Mouse (Mus musculus) ES-E14 (cell line): ENCODE results near the gene Wnt9a.

Source experiments
- HCFC1 ChIP-seq: IDR thresholded peaks from 2 replicates; pipeline ENCODE4 v1.6.1; 2012; ENCODE audit warnings: low read length, inconsistent platforms, borderline replicate concordance; ENCODE audit not compliant: insufficient read depth
- MAFK ChIP-seq: IDR thresholded peaks from 2 replicates; pipeline ENCODE4 v1.6.1; 2014; ENCODE audit warnings: mild to moderate bottlenecking, low read depth, low read length, inconsistent platforms; ENCODE audit not compliant: insufficient read depth
- ZC3H11A ChIP-seq: IDR thresholded peaks from 2 replicates; pipeline ENCODE4 v1.6.1; 2012; ENCODE audit warnings: low read depth, mild to moderate bottlenecking, inconsistent platforms, low read length, borderline replicate concordance

DNA sequence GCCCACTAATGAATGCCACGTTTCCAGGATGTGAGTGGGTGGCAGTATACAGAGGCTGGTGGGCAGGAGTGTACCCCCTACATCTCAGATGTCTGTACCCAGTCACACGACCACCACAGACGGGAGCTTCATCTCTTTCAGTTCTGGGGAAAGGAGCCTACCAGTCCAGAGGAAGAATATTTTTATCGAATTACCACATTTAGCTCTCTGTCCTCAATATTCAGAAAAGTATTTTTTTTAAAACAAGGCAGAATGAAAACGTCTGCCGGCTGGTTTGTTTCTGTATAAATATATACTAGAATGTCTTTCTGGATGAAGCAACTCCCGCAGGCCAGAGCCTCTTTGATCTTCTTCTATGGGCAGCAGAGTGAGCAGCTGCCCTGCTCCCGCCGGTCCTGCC lies 26.2 kb downstream of the Wnt9a start:
- TF ChIP-seq ZC3H11A (no peak), MAFK (no peak), HCFC1 (no peak)
